In the genomic region with DNA sequence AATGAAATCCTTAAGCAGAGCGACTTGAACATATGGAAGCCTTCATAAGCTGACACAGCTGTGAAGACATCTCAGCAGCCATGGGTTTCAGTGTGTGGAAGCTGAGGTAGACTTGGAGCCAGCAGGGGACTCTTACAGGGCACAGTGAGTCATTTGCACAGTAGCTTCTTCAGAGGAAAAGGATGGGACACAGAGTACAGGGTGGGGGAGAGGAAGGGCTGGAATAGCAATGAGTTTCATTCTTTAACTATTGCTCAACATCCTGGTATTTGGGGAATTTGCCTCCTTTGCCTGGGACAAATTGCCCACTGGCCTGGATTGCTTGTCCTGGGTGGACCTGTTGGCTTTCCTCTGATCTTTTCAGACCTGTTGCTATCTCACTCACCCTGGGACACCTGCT, we compare ENCODE assay signal across 13 mouse cellular contexts. TPM values are rescaled to one million over a fixed set of nuclear protein-coding genes. Genes with fewer than 3 reads are reported as not detected.
A peak's percentile ranks its signal among the peaks of the same experiment; 100 is the strongest.
DNase-seq lines count a peak whose midpoint lies in the region; ATAC-seq and TF ChIP-seq lines count a peak whose summit lies in the region.
"Had no signal": no experiment of that assay in that cellular context is flagged by ENCODE, and none has a peak within 500 bp of the region (broad histone marks: within the 10 kb centered on the region; RNA-seq: fewer than 3 reads in every experiment).

No protein-coding gene starts in this region.

- no peaks in the 10 kb centered on the region for H3K9me3 ChIP-seq in lung, embryonic 15.5 days
- H3K9me3 ChIP-seq in hindbrain, embryonic 12.5 days (replicated peaks): no peaks in the 10 kb centered on the region
- H3K9me3 ChIP-seq: forebrain, embryonic 12.5 days; hindbrain, embryonic 13.5 days; neural tube, embryonic 13.5 days had no signal

- peaks cover 9% of the 10 kb centered on the region for H3K4me1 ChIP-seq in embryonic fibroblast, embryonic 13.5 days (ENCODE audit: control insufficient read depth, insufficient read depth, low read length)
- peaks cover 38% of the 10 kb centered on the region for H3K4me1 ChIP-seq in lung, embryonic 15.5 days
- H3K4me1 ChIP-seq in hindbrain, embryonic 12.5 days: peaks cover 3% of the 10 kb centered on the region; the same call in 1 of the 2 replicates

- no peak overlapping the region for H3K4me3 ChIP-seq in embryonic fibroblast, embryonic 13.5 days (ENCODE audit: insufficient read depth, low read length)
- H3K4me3 ChIP-seq in lung, embryonic 15.5 days: no peak overlapping the region
- no peak overlapping the region for H3K4me3 ChIP-seq in hindbrain, embryonic 12.5 days
- H3K4me3 ChIP-seq: forebrain, embryonic 12.5 days; hindbrain, embryonic 13.5 days; neural tube, embryonic 13.5 days had no signal

- peak; percentile 85 for ATAC-seq in frontal cortex, adult (ENCODE audit: low TSS enrichment)
- ATAC-seq in lung, embryonic 15.5 days (ENCODE audit: borderline replicate concordance, extremely low read depth, low FRiP score, low TSS enrichment): no peak
- no peak for ATAC-seq in hindbrain, embryonic 12.5 days (ENCODE audit: low FRiP score)

- no peak for DNase-seq in frontal cortex, postnatal 10 days (ENCODE audit: low spot score in 2 of 2)
- peak; percentile 91 for DNase-seq in 3T3-L1 (ENCODE audit: low read depth, low spot score)
- no peak for DNase-seq in ovary, adult 18-20 months (ENCODE audit: low spot score)
- no peak for DNase-seq in urinary bladder, adult 2 months (ENCODE audit: low spot score)
- DNase-seq: cerebellum, postnatal 10 days had no signal

- no peak for TF ChIP-seq CTCF in embryonic fibroblast, embryonic 13.5 days (IDR thresholded peaks at IDR 0.05; ENCODE audit: borderline replicate concordance, insufficient read depth, low read length)

- TF ChIP-seq POLR2A in embryonic fibroblast, embryonic 13.5 days (IDR thresholded peaks at IDR 0.05; ENCODE audit: low read depth, low read length): no peak

- no peak overlapping the region for H3K4me2 ChIP-seq in lung, embryonic 15.5 days
- H3K4me2 ChIP-seq in hindbrain, embryonic 12.5 days (replicated peaks): no peak overlapping the region
- H3K4me2 ChIP-seq: forebrain, embryonic 12.5 days; hindbrain, embryonic 13.5 days; neural tube, embryonic 13.5 days had no signal

- H3K27me3 ChIP-seq in lung, embryonic 15.5 days: no peaks in the 10 kb centered on the region
- H3K27me3 ChIP-seq in hindbrain, embryonic 12.5 days: no peaks in the 10 kb centered on the region
- H3K27me3 ChIP-seq: CH12.LX; forebrain, embryonic 12.5 days; hindbrain, embryonic 13.5 days; neural tube, embryonic 13.5 days had no signal

- no peak overlapping the region for H3K9ac ChIP-seq in lung, embryonic 15.5 days
- no peak overlapping the region for H3K9ac ChIP-seq in hindbrain, embryonic 12.5 days
- H3K9ac ChIP-seq: forebrain, embryonic 12.5 days; hindbrain, embryonic 13.5 days; neural tube, embryonic 13.5 days had no signal

- H3K27ac ChIP-seq in embryonic fibroblast, embryonic 13.5 days (ENCODE audit: insufficient read depth, low read length): peak overlapping the region; percentile 78
- H3K27ac ChIP-seq in lung, embryonic 15.5 days: peak overlapping the region; percentile 91
- H3K27ac ChIP-seq in hindbrain, embryonic 12.5 days: no peak overlapping the region
- H3K27ac ChIP-seq: forebrain, embryonic 12.5 days; hindbrain, embryonic 13.5 days; neural tube, embryonic 13.5 days had no signal

- H3K36me3 ChIP-seq in lung, embryonic 15.5 days: no peaks in the 10 kb centered on the region
- H3K36me3 ChIP-seq in hindbrain, embryonic 12.5 days: no peaks in the 10 kb centered on the region
- H3K36me3 ChIP-seq: forebrain, embryonic 12.5 days; hindbrain, embryonic 13.5 days; neural tube, embryonic 13.5 days had no signal

- WGBS in lung, embryonic 15.5 days: 65% methylated on average over 1 of the region's 1 CpGs
- WGBS in hindbrain, embryonic 12.5 days: 82% methylated on average over 1 of the region's 1 CpGs

RNA-seq across cellular contexts. Expression of a gene that starts 52.3 kb away (rescaled TPM):
- not detected in 2 replicates for polyA plus RNA-seq in embryonic fibroblast, embryonic 13.5 days (2011; ENCODE audit: insufficient read length, low read depth, missing spikeins)
- 0.26 and 0.62 TPM in 2 replicates for polyA plus RNA-seq in lung, embryonic 15.5 days (2015; fragmentation: Nextera tagmentation; extraction: Ambion mirVana)
- polyA plus RNA-seq in urinary bladder, adult 2 months (2012; rRNA removed): 0.10 TPM in 1 of 2 replicates, not detected in the other
- polyA plus RNA-seq in hindbrain, embryonic 12.5 days (2016; fragmentation: Nextera tagmentation; extraction: Ambion mirVana): 0.39 TPM in 1 of 2 replicates, not detected in the other
- polyA plus RNA-seq: forebrain, embryonic 12.5 days; hindbrain, embryonic 13.5 days; neural tube, embryonic 13.5 days had no signal
